Mouse (Mus musculus) adrenal gland, postnatal 36 days (tissue): Measurements from ENCODE around the gene Arl15. TPM values are rescaled to one million over a fixed set of nuclear protein-coding genes. Genes with fewer than 3 reads are reported as not detected.
A peak's percentile ranks its signal among the peaks of the same experiment; 100 is the strongest.

ENCODE experiments used
- DNase-seq, 2 experiments: peaks; one replicate each; pipeline ENCODE4 v3.0.0; 2021; ENCODE audit warnings: mixed read lengths in 1 of 2
- total RNA-seq, 2 experiments: library from RNA; stranded (reverse); gene quantifications; 2 replicates each; pipeline ENCODE4 v1.2.3; 2021

The Arl15 gene
- total RNA-seq, 2 experiments from 2014 or later, result 31.0 to 33.2 TPM

GRCm38 (mm10) chr13:113917868-113918411, 123.6 kb downstream of the Arl15 start:
- DNase-seq, result no peak

DNA sequence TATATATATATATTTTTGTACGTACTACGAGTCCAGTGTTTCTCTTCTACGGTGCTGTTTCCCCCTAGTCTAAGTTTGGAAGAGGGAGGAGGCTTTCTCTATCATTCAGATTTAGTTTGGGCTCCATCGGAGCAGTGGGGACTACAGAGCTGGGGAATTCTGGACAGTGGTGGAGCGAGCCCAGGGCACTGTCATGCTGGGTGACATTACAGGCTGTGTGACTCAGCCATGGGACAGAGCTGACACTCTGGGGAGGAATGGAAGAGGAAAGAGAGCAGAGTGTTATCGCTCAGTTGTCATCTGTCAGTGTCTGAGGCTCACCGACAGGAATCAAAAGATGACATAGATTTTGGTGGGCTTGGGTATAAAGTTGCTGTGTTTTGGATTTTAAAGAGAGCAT, 124.4 kb downstream of the Arl15 start:
- DNase-seq, result peak; percentile 47 to 51

- no peak for DNase-seq
These were observed 141.4 kb downstream of the Arl15 start for GRCm38 (mm10) chr13:113935697-113936096.

DNA sequence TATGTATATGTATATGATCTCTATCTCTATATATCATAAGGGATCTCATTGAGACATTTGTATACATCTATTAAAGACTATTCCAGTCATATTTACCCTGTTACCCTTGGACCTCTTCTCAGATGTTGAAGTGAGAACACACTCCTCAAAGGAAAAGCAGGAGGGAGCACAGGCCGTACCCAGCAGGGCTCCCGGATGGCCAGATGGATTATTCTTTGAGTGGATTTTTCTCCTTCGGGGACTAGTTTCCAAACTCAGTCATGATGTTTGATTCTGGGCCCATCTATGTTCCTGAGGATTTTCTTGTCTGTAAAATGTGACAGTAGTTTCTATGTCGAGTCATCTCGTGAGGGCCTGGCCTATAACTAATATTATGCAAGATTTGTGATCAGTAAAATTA, 142.9 kb downstream of the Arl15 start:
- no peak for DNase-seq

DNA sequence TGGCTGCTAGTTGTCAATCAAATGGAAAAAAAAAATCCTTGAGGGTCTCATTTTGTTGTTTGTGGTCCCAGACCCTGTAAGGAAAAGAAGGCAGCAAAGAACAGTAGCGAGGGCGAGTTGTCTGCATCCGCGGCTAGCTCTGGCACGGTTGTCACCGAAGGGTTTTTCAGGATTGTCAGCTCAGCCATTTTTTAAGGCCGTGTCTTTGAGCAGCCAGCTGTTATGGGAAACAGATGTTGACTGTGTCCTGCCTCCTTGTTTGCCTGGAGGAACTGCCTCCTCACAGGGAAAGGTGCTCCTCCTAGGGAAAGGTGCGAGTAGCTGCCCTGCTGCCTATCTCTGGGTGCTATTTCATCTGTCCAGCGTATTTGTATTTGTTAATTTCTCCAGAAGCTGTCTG, 144.3 kb downstream of the Arl15 start:
- DNase-seq, result no peak

DNA sequence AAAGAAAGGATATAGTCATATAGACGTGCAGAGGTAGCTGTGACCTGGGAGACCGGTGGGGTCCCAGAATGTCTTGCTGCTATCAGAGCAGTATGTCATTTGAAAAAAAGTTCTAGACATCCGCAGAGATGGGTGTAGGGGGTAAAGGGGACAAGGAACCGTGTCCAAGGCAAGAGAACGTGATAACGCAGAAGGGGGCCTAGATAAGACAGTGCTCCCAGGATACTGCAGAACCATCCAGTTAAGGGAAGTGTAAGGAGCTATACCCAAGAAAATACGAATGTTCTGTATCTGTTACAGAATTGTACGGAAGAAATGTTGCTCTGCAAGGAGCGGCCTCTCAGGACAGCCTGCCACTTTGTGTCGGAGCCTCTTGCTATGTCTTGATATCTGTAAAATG, 144.8 kb downstream of the Arl15 start:
- DNase-seq, result no peak

GRCm38 (mm10) chr13:113939681-113940080, 145.4 kb downstream of the Arl15 start:
- peak in 1 of 2 experiments; percentile 21 for DNase-seq

GRCm38 (mm10) chr13:113940151-113940550, 145.8 kb downstream of the Arl15 start:
- DNase-seq, result no peak

DNA sequence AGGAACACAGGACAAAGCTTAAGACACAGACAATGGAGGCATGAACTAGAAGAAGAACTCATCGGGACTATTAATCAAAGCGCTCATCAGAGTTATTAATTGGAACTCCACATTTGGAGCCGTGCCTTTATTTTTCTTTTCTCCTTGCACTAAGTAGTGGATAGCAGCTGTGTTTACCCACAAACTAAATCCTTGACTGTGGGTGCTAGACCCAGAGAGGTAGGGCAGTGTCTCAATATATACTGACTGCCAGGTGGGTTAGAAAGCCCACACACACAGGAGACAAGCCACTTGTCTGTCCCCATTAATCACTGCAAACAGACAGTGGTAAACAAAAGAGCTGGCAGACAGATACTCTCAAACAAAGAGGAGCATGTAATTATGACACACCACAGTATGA, 147.6 kb downstream of the Arl15 start:
- no peak for DNase-seq

GRCm38 (mm10) chr13:113947546-113947945, 153.2 kb downstream of the Arl15 start:
- peak; percentile 15 to 35 for DNase-seq

GRCm38 (mm10) chr13:113949708-113950107, 155.4 kb downstream of the Arl15 start:
- peak; percentile 56 to 59 for DNase-seq

DNA sequence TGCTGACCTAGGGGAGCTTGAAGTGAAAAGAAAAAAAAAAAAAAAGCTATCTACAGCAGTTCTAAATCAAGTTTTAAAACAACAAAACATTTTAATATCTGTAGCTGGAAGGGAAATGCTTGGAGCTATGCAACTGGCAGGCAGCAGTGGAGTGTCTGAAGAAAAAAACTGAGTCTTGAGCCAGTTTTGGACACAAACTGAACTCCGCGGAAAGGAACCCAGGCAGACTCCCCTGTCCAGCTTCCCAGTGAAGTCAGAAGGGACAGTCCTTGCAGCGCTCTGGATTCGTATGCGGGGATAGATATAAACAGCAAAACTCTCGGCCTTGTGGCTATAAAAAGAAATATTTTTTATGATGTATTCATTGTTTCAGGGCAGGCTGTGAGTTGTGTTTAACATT, 155.8 kb downstream of the Arl15 start:
- DNase-seq, result peak in 1 of 2 experiments; percentile 20

DNA sequence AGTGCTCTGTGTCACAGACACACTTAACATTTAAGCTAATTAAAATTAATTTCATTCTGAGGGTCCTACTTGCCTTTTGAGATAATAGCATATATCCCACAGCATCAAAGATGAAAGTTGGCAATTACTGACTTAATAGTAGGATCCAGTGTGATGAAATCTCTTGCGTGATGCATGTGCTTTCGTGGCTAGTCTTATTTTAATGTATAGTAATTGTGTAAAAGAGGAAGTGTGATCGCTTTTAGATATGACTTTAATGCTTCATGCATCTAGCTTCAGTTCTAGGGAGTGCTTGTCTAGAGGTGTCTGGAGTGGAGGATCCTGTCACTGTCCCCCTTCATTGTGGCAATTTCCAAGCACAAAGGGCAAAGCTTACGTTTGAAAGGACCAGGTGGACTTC, 163.1 kb downstream of the Arl15 start:
- DNase-seq, result no peak

- no peak for DNase-seq
These were observed 170.6 kb downstream of the Arl15 start for GRCm38 (mm10) chr13:113964945-113965344.

GRCm38 (mm10) chr13:113970706-113971105, 176.4 kb downstream of the Arl15 start:
- no peak for DNase-seq

- no peak for DNase-seq
These were observed 178.1 kb downstream of the Arl15 start for GRCm38 (mm10) chr13:113972401-113972800.

DNA sequence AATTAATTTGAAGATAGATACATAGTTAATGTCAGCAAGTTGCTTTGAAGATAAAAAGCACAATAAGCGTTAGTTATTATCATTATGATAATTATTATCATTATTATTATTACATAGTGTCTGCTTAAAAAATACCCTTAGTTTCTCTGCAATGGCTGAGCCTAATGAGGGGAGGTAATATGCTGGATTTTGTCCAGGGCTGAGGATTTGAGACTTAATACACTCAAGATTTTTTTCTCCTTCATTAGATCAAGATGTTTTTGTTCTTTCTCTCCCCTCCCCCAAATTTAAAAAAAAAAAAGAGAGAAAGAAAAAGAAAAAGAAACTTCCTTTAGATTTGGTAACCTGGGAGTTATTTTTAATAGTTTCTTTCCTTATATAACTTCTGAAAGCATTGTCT, 180.6 kb downstream of the Arl15 start:
- no peak for DNase-seq

GRCm38 (mm10) chr13:113975722-113976121, 181.4 kb downstream of the Arl15 start:
- DNase-seq, result no peak

- DNase-seq, result no peak
These were observed 182.6 kb downstream of the Arl15 start for GRCm38 (mm10) chr13:113976936-113977335.

GRCm38 (mm10) chr13:113980739-113981460, 186.6 kb downstream of the Arl15 start:
- no peak for DNase-seq

DNA sequence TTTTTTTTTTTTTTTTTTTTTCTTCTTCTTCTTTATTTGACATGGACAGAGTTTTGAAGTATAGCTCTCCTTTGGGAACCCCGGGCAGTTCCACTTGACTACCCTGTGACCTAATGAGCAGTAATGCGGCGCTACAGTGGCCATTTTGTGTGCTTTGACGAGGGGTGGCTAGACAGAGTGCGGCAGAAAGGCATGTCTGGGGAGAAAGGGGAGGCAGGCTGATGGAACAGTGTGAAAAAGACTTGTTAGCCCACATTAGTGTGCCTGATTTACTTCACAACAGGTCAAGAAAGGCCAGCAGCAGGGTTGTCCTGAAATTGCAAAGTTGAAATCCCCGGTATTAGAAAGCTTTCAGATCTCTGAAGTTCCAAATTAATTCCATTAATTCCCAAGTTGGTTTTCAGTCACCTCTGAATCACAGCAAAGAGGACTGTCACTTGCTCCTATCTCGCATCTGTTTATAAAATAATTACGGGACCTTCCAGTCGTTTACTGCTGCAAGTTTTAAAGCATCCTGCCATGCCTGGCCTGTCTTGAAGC, 187.2 kb downstream of the Arl15 start:
- peak; percentile 21 to 27 for DNase-seq

GRCm38 (mm10) chr13:113983633-113984032, 189.3 kb downstream of the Arl15 start:
- DNase-seq, result peak in 1 of 2 experiments; percentile 17

DNA sequence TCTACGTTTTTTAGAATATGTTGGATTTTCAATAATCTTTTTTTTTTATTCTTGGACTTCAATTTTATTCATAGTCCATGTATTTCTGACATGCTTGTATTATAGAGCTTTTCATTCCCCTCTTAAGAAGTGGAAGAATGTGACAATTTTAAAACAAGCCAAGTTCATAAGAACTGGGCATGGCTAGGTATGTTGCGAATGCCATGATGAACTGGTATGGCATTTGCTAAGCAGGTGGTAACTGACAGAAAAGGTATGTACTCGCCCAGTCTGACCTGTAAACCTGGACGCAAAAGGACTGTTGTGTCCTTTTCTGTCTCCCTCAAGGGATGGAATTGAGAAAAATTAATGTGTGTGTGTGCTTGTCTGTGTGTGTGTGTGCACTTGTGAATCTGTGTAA, 190.2 kb downstream of the Arl15 start:
- no peak for DNase-seq
